Mouse (Mus musculus) myocyte (in vitro differentiated cells): ENCODE measurements around the gene Fam221a. TPM values are rescaled to one million over a fixed set of nuclear protein-coding genes. Genes with fewer than 3 reads are reported as not detected.

Experiments used
- H3K27me3 ChIP-seq: one replicate; pipeline ENCODE4 v1.6.1; 2011; ENCODE audit not compliant: control insufficient read depth, insufficient read depth, insufficient read length
- H3K36me3 ChIP-seq: one replicate; pipeline ENCODE4 v1.6.1; 2011; ENCODE audit not compliant: control insufficient read depth, insufficient read depth
- H3K4me2 ChIP-seq: one replicate; pipeline ENCODE4 v1.6.1; 2011; ENCODE audit warnings: low read depth, control low read depth
- H3K4me3 ChIP-seq: one replicate; pipeline ENCODE4 v1.5.1; 2011; ENCODE audit warnings: mild to moderate bottlenecking, control low read depth, moderate library complexity
- H3K79me2 ChIP-seq: one replicate; pipeline ENCODE4 v1.6.1; 2011; ENCODE audit not compliant: control insufficient read depth, insufficient read depth
- H3ac ChIP-seq: one replicate; pipeline ENCODE4 v1.6.1; 2011; ENCODE audit not compliant: control insufficient read depth, insufficient read length
- MYOD1 ChIP-seq, 3 experiments: IDR thresholded peaks; one replicate each; pipeline ENCODE4 v1.6.1; 2011; ENCODE audit warnings: control low read depth in 2 of 3, low read depth in 2 of 3, mild to moderate bottlenecking in 2 of 3, moderate library complexity in 1 of 3; ENCODE audit not compliant: insufficient read length in 2 of 3, control insufficient read depth in 1 of 3
- REST ChIP-seq: IDR thresholded peaks from one replicate; pipeline ENCODE4 v1.6.1; 2011; ENCODE audit warnings: mild to moderate bottlenecking, control low read depth, moderate library complexity; ENCODE audit not compliant: insufficient read depth, insufficient read length
- USF1 ChIP-seq: IDR thresholded peaks from one replicate; pipeline ENCODE4 v1.6.1; 2011; ENCODE audit warnings: low read depth, mild to moderate bottlenecking, control low read depth, moderate library complexity
- polyA plus RNA-seq: library from polyadenylated mRNA; unstranded; fragments of >200 nt; fragmentation: generic; extraction: Trizol; gene quantifications from one replicate; pipeline ENCODE4 v1.2.1, GENCODE M21; 2012; ENCODE audit warnings: missing spikeins

Fam221a gene
- polyA plus RNA-seq, 1 experiment = 0.85 TPM

DNA sequence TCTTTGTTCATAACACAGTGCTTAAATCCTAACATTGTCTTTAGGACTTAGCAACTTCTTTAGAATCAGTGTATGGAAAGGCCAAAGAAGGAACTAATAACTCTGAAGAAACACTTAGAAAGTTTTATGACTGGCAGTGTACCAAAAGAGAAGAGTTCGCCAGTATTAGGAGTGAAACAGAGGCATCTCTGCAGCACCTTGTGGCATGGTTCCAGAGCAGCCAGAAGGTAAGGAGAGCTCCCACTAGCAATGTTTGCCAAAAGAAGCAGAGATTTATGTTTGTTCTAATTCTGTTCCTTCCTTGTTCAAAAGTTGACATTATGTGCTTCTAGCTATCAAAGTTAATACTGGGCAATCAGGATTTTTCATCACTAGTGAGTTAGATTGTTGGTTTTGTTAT lies 69.8 kb downstream of the Fam221a start:
- H3K4me3 ChIP-seq = no peak overlapping the region
- H3K27me3 ChIP-seq = no peaks in the 10 kb centered on the region
- H3K36me3 ChIP-seq = no peaks in the 10 kb centered on the region
- H3K79me2 ChIP-seq = no peaks in the 10 kb centered on the region
- TF ChIP-seq REST (no peak), MYOD1 (IDR thresholded peaks at IDR 0.05; ENCODE audit: control insufficient read depth in 1 of 3, insufficient read length in 2 of 3, low read depth in 2 of 3) (no peak), USF1 (no peak)
- no peak overlapping the region for H3ac ChIP-seq
- H3K4me2 ChIP-seq = no peak overlapping the region

Other genes starting within 250 kb of the Fam221a start
- gene Igf2bp3, start 152.8 kb upstream of the Fam221a start, polyA plus RNA-seq = 0.26 TPM
- 26.5 TPM for gene Tra2a, start 103.7 kb upstream of the Fam221a start, polyA plus RNA-seq
- gene Ccdc126, start 48.5 kb upstream of the Fam221a start, polyA plus RNA-seq = 2.7 TPM
- gene Stk31, start 27.9 kb downstream of the Fam221a start, polyA plus RNA-seq = not detected